Mouse (Mus musculus): ENCODE data around the gene Cnpy3. TPM values are rescaled to one million over a fixed set of nuclear protein-coding genes. Genes with fewer than 3 reads are reported as not detected.

Cnpy3 gene
- polyA plus RNA-seq, 1 experiment from 2014 or later = 62.6 TPM

- H3K27ac ChIP-seq (replicated peaks; ENCODE audit: low read depth, low read length) = no peak overlapping the region
- ATAC-seq (ENCODE audit: low read depth) = no peak
- H3K9me3 ChIP-seq (ENCODE audit: control insufficient read depth, low read length) = no peaks in the 10 kb centered on the region
- H3K4me2 ChIP-seq (ENCODE audit: low read depth, low read length) = no peak overlapping the region
- WGBS = 88% methylated on average over 7 of the region's 7 CpGs
- no peaks in the 10 kb centered on the region for H3K4me1 ChIP-seq (ENCODE audit: control insufficient read depth, insufficient read depth, low read length)
- no peak overlapping the region for H3K9ac ChIP-seq (ENCODE audit: low read depth, low read length)
- no peaks in the 10 kb centered on the region for H3K27me3 ChIP-seq (replicated peaks; ENCODE audit: control insufficient read depth, insufficient read depth, low read length)
- peaks cover 60% of the 10 kb centered on the region; the same call in 1 of the 2 replicates for H3K36me3 ChIP-seq (ENCODE audit: control insufficient read depth, insufficient read depth, low read length)
- no peak overlapping the region for H3K4me3 ChIP-seq (ENCODE audit: low read depth, low read length)
- no peak for DNase-seq (ENCODE audit: low spot score)
Observed at GRCm38 (mm10) chr17:46721077-46721476, 30.9 kb downstream of the Cnpy3 start.

GRCm38 (mm10) chr17:46714756-46715481 is 37.1 kb downstream of the Cnpy3 start:
- no peak for DNase-seq (ENCODE audit: low spot score)
- Histone ChIP-seq H3K27ac (replicated peaks; ENCODE audit: low read depth, low read length) (no peak overlapping the region), H3K36me3 (ENCODE audit: control insufficient read depth, insufficient read depth, low read length) (peaks cover 29% of the 10 kb centered on the region), H3K9ac (ENCODE audit: low read depth, low read length) (no peak overlapping the region), H3K9me3 (ENCODE audit: control insufficient read depth, low read length) (no peaks in the 10 kb centered on the region), H3K4me1 (ENCODE audit: control insufficient read depth, insufficient read depth, low read length) (peaks cover 13% of the 10 kb centered on the region), H3K4me2 (ENCODE audit: low read depth, low read length) (no peak overlapping the region), H3K27me3 (replicated peaks; ENCODE audit: control insufficient read depth, insufficient read depth, low read length) (no peaks in the 10 kb centered on the region), H3K4me3 (ENCODE audit: low read depth, low read length) (no peak overlapping the region)
- ATAC-seq (ENCODE audit: low read depth) = no peak
- 96% methylated on average over 11 of the region's 11 CpGs for WGBS

GRCm38 (mm10) chr17:46713849-46714248 is 38.2 kb downstream of the Cnpy3 start:
- H3K36me3 ChIP-seq (ENCODE audit: control insufficient read depth, insufficient read depth, low read length) = peaks cover 24% of the 10 kb centered on the region
- H3K9ac ChIP-seq (ENCODE audit: low read depth, low read length) = no peak overlapping the region
- no peak overlapping the region for H3K27ac ChIP-seq (replicated peaks; ENCODE audit: low read depth, low read length)
- H3K4me2 ChIP-seq (ENCODE audit: low read depth, low read length) = no peak overlapping the region
- 83% methylated on average over 9 of the region's 9 CpGs for WGBS
- ATAC-seq (ENCODE audit: low read depth) = no peak
- no peaks in the 10 kb centered on the region for H3K27me3 ChIP-seq (replicated peaks; ENCODE audit: control insufficient read depth, insufficient read depth, low read length)
- no peak overlapping the region for H3K4me3 ChIP-seq (ENCODE audit: low read depth, low read length)
- no peak for DNase-seq (ENCODE audit: low spot score)
- peaks cover 13% of the 10 kb centered on the region for H3K4me1 ChIP-seq (ENCODE audit: control insufficient read depth, insufficient read depth, low read length)
- no peaks in the 10 kb centered on the region for H3K9me3 ChIP-seq (ENCODE audit: control insufficient read depth, low read length)

- peaks cover 13% of the 10 kb centered on the region for H3K4me1 ChIP-seq (ENCODE audit: control insufficient read depth, insufficient read depth, low read length)
- peaks cover 24% of the 10 kb centered on the region for H3K36me3 ChIP-seq (ENCODE audit: control insufficient read depth, insufficient read depth, low read length)
- 71% methylated on average over 7 of the region's 7 CpGs for WGBS
- DNase-seq (ENCODE audit: low spot score) (no peak), ATAC-seq (ENCODE audit: low read depth) (no peak)
- peak overlapping the region; percentile 92 for H3K9ac ChIP-seq (ENCODE audit: low read depth, low read length)
- H3K4me2 ChIP-seq (ENCODE audit: low read depth, low read length) = peak overlapping the region; percentile 97
- H3K9me3 ChIP-seq (ENCODE audit: control insufficient read depth, low read length) = no peaks in the 10 kb centered on the region
- no peaks in the 10 kb centered on the region for H3K27me3 ChIP-seq (replicated peaks; ENCODE audit: control insufficient read depth, insufficient read depth, low read length)
- H3K27ac ChIP-seq (replicated peaks; ENCODE audit: low read depth, low read length) = no peak overlapping the region
- peak overlapping the region; percentile 99 for H3K4me3 ChIP-seq (ENCODE audit: low read depth, low read length)
Observed at GRCm38 (mm10) chr17:46712442-46712841, 39.6 kb downstream of the Cnpy3 start.

GRCm38 (mm10) chr17:46711612-46712271 is 40.3 kb downstream of the Cnpy3 start:
- Histone ChIP-seq H3K27me3 (replicated peaks; ENCODE audit: control insufficient read depth, insufficient read depth, low read length) (no peaks in the 10 kb centered on the region), H3K9ac (ENCODE audit: low read depth, low read length) (peak overlapping the region; percentile 92), H3K4me3 (ENCODE audit: low read depth, low read length) (peak overlapping the region; percentile 99), H3K4me1 (ENCODE audit: control insufficient read depth, insufficient read depth, low read length) (peaks cover 13% of the 10 kb centered on the region), H3K4me2 (ENCODE audit: low read depth, low read length) (peak overlapping the region; percentile 97), H3K9me3 (ENCODE audit: control insufficient read depth, low read length) (no peaks in the 10 kb centered on the region), H3K27ac (replicated peaks; ENCODE audit: low read depth, low read length) (peak overlapping the region; percentile 50; the same call in 1 of the 2 replicates), H3K36me3 (ENCODE audit: control insufficient read depth, insufficient read depth, low read length) (peaks cover 24% of the 10 kb centered on the region)
- DNase-seq (ENCODE audit: low spot score) = no peak
- WGBS = under 1% methylated on average over 40 of the region's 76 CpGs
- peak; percentile 55 for ATAC-seq (ENCODE audit: low read depth)

GRCm38 (mm10) chr17:46710959-46711597 is 40.9 kb downstream of the Cnpy3 start, which contains the start of gene Pex6:
Pex6 (plus strand) TSS chr17:46711463.
- peak; percentile 94 for ATAC-seq (ENCODE audit: low read depth)
- DNase-seq (ENCODE audit: low spot score) = peak; percentile 97
- Histone ChIP-seq H3K36me3 (ENCODE audit: control insufficient read depth, insufficient read depth, low read length) (peaks cover 24% of the 10 kb centered on the region), H3K4me3 (ENCODE audit: low read depth, low read length) (peak within 1 kb of the TSS; percentile 99), H3K9ac (ENCODE audit: low read depth, low read length) (peak within 1 kb of the TSS; percentile 92), H3K27me3 (replicated peaks; ENCODE audit: control insufficient read depth, insufficient read depth, low read length) (no peaks in the 10 kb centered on the region), H3K9me3 (ENCODE audit: control insufficient read depth, low read length) (no peaks in the 10 kb centered on the region), H3K27ac (replicated peaks; ENCODE audit: low read depth, low read length) (peak within 1 kb of the TSS; percentile 71; the same call in 1 of the 2 replicates), H3K4me2 (ENCODE audit: low read depth, low read length) (peak within 1 kb of the TSS; percentile 97), H3K4me1 (ENCODE audit: control insufficient read depth, insufficient read depth, low read length) (peaks cover 14% of the 10 kb centered on the region)
- WGBS = 7% methylated on average over 36 of the region's 36 CpGs

- Histone ChIP-seq H3K27me3 (replicated peaks; ENCODE audit: control insufficient read depth, insufficient read depth, low read length) (no peaks in the 10 kb centered on the region), H3K4me1 (ENCODE audit: control insufficient read depth, insufficient read depth, low read length) (peaks cover 17% of the 10 kb centered on the region), H3K9ac (ENCODE audit: low read depth, low read length) (no peak overlapping the region), H3K36me3 (ENCODE audit: control insufficient read depth, insufficient read depth, low read length) (no peaks in the 10 kb centered on the region), H3K4me3 (ENCODE audit: low read depth, low read length) (no peak overlapping the region), H3K9me3 (ENCODE audit: control insufficient read depth, low read length) (no peaks in the 10 kb centered on the region), H3K27ac (replicated peaks; ENCODE audit: low read depth, low read length) (no peak overlapping the region), H3K4me2 (ENCODE audit: low read depth, low read length) (no peak overlapping the region)
- DNase-seq (ENCODE audit: low spot score) (no peak), ATAC-seq (ENCODE audit: low read depth) (no peak)
- 92% methylated on average over 14 of the region's 14 CpGs for WGBS
Observed at GRCm38 (mm10) chr17:46706375-46707089, 45.5 kb downstream of the Cnpy3 start.
